Mouse (Mus musculus): ENCODE measurements around the gene Tdrd1. TPM values are rescaled to one million over a fixed set of nuclear protein-coding genes. Genes with fewer than 3 reads are reported as not detected.

The Tdrd1 gene
- total and polyA plus RNA-seq, 3 experiments, result not detected

DNA sequence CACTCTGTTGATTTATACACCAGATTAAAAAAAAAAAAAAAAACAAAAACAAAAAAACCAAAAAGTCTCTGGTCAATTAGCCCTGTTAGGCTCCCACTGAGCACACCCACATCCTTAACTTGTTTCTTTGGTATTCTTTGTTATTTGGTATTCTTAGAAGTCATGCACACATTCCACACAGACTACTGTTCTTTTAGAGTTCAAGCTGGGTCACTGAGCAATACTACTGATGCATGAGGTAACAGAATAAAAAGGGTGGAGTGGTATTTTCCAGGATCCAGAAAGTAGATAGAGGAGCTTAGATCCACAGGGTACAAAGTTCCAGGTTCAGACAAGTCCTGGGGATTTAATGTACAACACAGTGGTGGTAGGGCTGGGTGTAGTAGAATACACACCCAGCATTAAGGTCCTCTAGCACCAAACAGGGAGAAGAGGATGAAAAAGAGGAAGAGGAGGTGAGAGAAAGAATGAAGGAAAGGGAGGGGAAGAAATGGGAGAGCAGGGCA, 15.3 kb upstream of the Tdrd1 start:
- no peak for DNase-seq (ENCODE audit: low read depth, low spot score)
- peaks cover 19 to 31% of the 10 kb centered on the region in 2 experiments for H3K36me3 ChIP-seq (ENCODE audit: control insufficient read depth in 1 of 2, insufficient read depth in 2 of 2, low read length in 2 of 2)
- TF ChIP-seq POLR2AphosphoS2 (IDR thresholded peaks at IDR 0.05; ENCODE audit: low read length) (no peak), CHD1 (IDR thresholded peaks at IDR 0.05; ENCODE audit: low read depth, low read length) (no peak), ZC3H11A (IDR thresholded peaks at IDR 0.05; ENCODE audit: low read depth, low read length) (no peak), POLR2AphosphoS5 (IDR thresholded peaks at IDR 0.05; ENCODE audit: borderline replicate concordance, low read depth, low read length) (no peak), ZNF384 (IDR thresholded peaks at IDR 0.05; ENCODE audit: low read depth, low read length) (no peak), CTCF (IDR thresholded peaks at IDR 0.05 in 2 of 3, conservative IDR thresholded peaks at IDR 0.05 in 1 of 3; ENCODE audit: control insufficient read depth in 1 of 3, insufficient read depth in 1 of 3, low read depth in 2 of 3, low read length in 3 of 3, poor library complexity in 1 of 3, severe bottlenecking in 1 of 3) (no peak), BHLHE40 (IDR thresholded peaks at IDR 0.05; ENCODE audit: borderline replicate concordance, low read depth, low read length) (no peak), ETS1 (IDR thresholded peaks at IDR 0.05; ENCODE audit: low read depth, low read length) (no peak), USF2 (IDR thresholded peaks at IDR 0.05; ENCODE audit: borderline replicate concordance in 1 of 2, insufficient read depth in 1 of 2, low read depth in 1 of 2, low read length in 2 of 2) (no peak), NRF1 (IDR thresholded peaks at IDR 0.05; ENCODE audit: insufficient read depth, low read depth, low read length, poor library complexity, severe bottlenecking) (no peak), NELFE (IDR thresholded peaks at IDR 0.05; ENCODE audit: low read depth, low read length) (no peak), ELF1 (IDR thresholded peaks at IDR 0.05; ENCODE audit: low read depth, low read length) (no peak)

DNA sequence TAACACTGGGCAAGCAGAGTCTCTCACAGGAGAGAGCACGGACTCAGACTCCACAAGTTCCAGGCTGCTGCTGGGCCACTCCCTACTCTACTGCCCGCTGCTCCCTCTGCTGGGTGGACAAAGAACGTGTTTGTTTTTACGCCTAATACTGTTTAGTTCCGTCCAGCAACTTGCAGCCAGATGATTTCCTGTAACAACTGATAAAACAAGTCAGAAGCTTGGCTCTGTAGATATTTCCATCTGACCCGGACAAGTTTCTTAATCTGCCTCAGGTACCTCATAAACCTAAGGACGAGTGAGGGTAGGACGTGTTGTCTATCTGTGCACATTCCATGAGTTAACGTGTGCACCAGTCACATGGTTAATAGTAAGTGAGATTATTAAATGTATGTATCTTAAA, 14.4 kb upstream of the Tdrd1 start:
- H3K27me3 ChIP-seq (ENCODE audit: control insufficient read depth in 1 of 2, insufficient read depth in 2 of 2, low read length in 2 of 2), result no peaks in the 10 kb centered on the region
- H3K36me3 ChIP-seq (ENCODE audit: control insufficient read depth in 1 of 2, insufficient read depth in 2 of 2, low read length in 2 of 2), result peaks cover 19 to 31% of the 10 kb centered on the region in 2 experiments
- TF ChIP-seq USF1 (IDR thresholded peaks at IDR 0.05; ENCODE audit: low read depth, low read length), result peak; percentile 72; the same call in 1 of the 2 replicates
- peak; percentile 95 for TF ChIP-seq ETS1 (IDR thresholded peaks at IDR 0.05; ENCODE audit: low read depth, low read length)
- no peak for TF ChIP-seq E2F4 (IDR thresholded peaks at IDR 0.05; ENCODE audit: borderline replicate concordance, low read depth, low read length)
- peak; percentile 83 for TF ChIP-seq MXI1 (IDR thresholded peaks at IDR 0.05; ENCODE audit: low read depth, low read length)
- TF ChIP-seq TAL1 (IDR thresholded peaks at IDR 0.05; ENCODE audit: low read length), result peak; percentile 67
- no peak for TF ChIP-seq POLR2A (IDR thresholded peaks at IDR 0.05; ENCODE audit: control insufficient read depth in 1 of 2, insufficient read depth in 1 of 2, low read depth in 1 of 2, low read length in 2 of 2, poor library complexity in 1 of 2)
- peak; percentile 85 for TF ChIP-seq EP300 (IDR thresholded peaks at IDR 0.05; ENCODE audit: low read depth in 1 of 2, low read length in 2 of 2)
- TF ChIP-seq MYC (IDR thresholded peaks at IDR 0.05; ENCODE audit: low read depth, low read length), result peak; percentile 84
- peak; percentile 90 for TF ChIP-seq SMC3 (IDR thresholded peaks at IDR 0.05; ENCODE audit: low read depth, low read length)
- no peak; the same call in 1 of the 2 replicates for TF ChIP-seq KAT2A (conservative IDR thresholded peaks at IDR 0.05; ENCODE audit: low read depth, low read length)
- no peak for TF ChIP-seq UBTF (IDR thresholded peaks at IDR 0.05; ENCODE audit: borderline replicate concordance, insufficient read depth, low read depth, low read length)
- TF ChIP-seq MEF2A (IDR thresholded peaks at IDR 0.05; ENCODE audit: extremely low read depth, insufficient replicate concordance, low read depth, low read length, poor library complexity, severe bottlenecking), result no peak
- peak; percentile 69 to 82 (median 78) for TF ChIP-seq CTCF (IDR thresholded peaks at IDR 0.05 in 2 of 3, conservative IDR thresholded peaks at IDR 0.05 in 1 of 3; ENCODE audit: control insufficient read depth in 1 of 3, insufficient read depth in 1 of 3, low read depth in 2 of 3, low read length in 3 of 3, poor library complexity in 1 of 3, severe bottlenecking in 1 of 3)
- TF ChIP-seq RCOR1 (IDR thresholded peaks at IDR 0.05; ENCODE audit: low read depth, low read length), result peak; percentile 66; the same call in 1 of the 2 replicates
- TF ChIP-seq TBP (IDR thresholded peaks at IDR 0.05; ENCODE audit: low read depth, low read length), result 0 out of 2 replicates have a peak, but pooled peaks have one; percentile 42
- no peak for TF ChIP-seq MAFK (IDR thresholded peaks at IDR 0.05; ENCODE audit: borderline replicate concordance, low read depth, low read length)
- TF ChIP-seq BHLHE40 (IDR thresholded peaks at IDR 0.05; ENCODE audit: borderline replicate concordance, low read depth, low read length), result 0 out of 2 replicates have a peak, but pooled peaks have one; percentile 42
- TF ChIP-seq ELF1 (IDR thresholded peaks at IDR 0.05; ENCODE audit: low read depth, low read length), result peak; percentile 27; the same call in 1 of the 2 replicates
- TF ChIP-seq GATA1 (IDR thresholded peaks at IDR 0.05; ENCODE audit: low read depth, low read length), result peak; percentile 83
- TF ChIP-seq ZMIZ1 (IDR thresholded peaks at IDR 0.05; ENCODE audit: low read depth, low read length), result no peak
- TF ChIP-seq USF2 (IDR thresholded peaks at IDR 0.05; ENCODE audit: borderline replicate concordance in 1 of 2, insufficient read depth in 1 of 2, low read depth in 1 of 2, low read length in 2 of 2), result no peak

More for the DNA sequence above, 15.3 kb upstream of the Tdrd1 start:
- Histone ChIP-seq H3K79me2 (ENCODE audit: control insufficient read depth, insufficient read depth, low read length, poor library complexity) (peaks cover 5% of the 10 kb centered on the region; the same call in 1 of the 2 replicates), H3K4me3 (ENCODE audit: control insufficient read depth in 1 of 2, insufficient read depth in 1 of 2, low read depth in 2 of 2, low read length in 2 of 2) (no peak overlapping the region), H3K4me1 (ENCODE audit: control insufficient read depth in 1 of 2, insufficient read depth in 2 of 2, low read length in 2 of 2) (peaks cover 9 to 12% of the 10 kb centered on the region in 2 experiments), H3K27me3 (ENCODE audit: control insufficient read depth in 1 of 2, insufficient read depth in 2 of 2, low read length in 2 of 2) (no peaks in the 10 kb centered on the region), H3K9me3 (replicated peaks; ENCODE audit: insufficient read depth, low read length) (no peaks in the 10 kb centered on the region), H3K9ac (ENCODE audit: control insufficient read depth, low read depth, low read length, poor library complexity, severe bottlenecking) (no peak overlapping the region), H3K27ac (ENCODE audit: control insufficient read depth, low read depth, low read length) (no peak overlapping the region)

More for the DNA sequence above, 14.4 kb upstream of the Tdrd1 start:
- peak; percentile 89 for DNase-seq (ENCODE audit: low read depth, low spot score)
- H3K4me3 ChIP-seq (ENCODE audit: control insufficient read depth in 1 of 2, insufficient read depth in 1 of 2, low read depth in 2 of 2, low read length in 2 of 2), result no peak overlapping the region
- peaks cover 10% of the 10 kb centered on the region; the same call in 1 of the 2 replicates for H3K79me2 ChIP-seq (ENCODE audit: control insufficient read depth, insufficient read depth, low read length, poor library complexity)
- H3K9ac ChIP-seq (ENCODE audit: control insufficient read depth, low read depth, low read length, poor library complexity, severe bottlenecking), result peak overlapping the region; percentile 26; the same call in 1 of the 2 replicates
- H3K4me1 ChIP-seq (ENCODE audit: control insufficient read depth in 1 of 2, insufficient read depth in 2 of 2, low read length in 2 of 2), result peaks cover 10 to 12% of the 10 kb centered on the region in 2 experiments
- H3K9me3 ChIP-seq (replicated peaks; ENCODE audit: insufficient read depth, low read length), result no peaks in the 10 kb centered on the region
- H3K27ac ChIP-seq (ENCODE audit: control insufficient read depth, low read depth, low read length), result peak overlapping the region; percentile 55

All from MEL (cell line).